Mouse (Mus musculus) hindbrain, embryonic 13.5 days (tissue): Measurements from ENCODE around the gene Khdrbs1. TPM values are rescaled to one million over a fixed set of nuclear protein-coding genes. Genes with fewer than 3 reads are reported as not detected.
"Not testable (repeated sequence)": the region's sequence is repeated elsewhere in the genome, so short reads cannot be mapped to it uniquely, and the experiment has no call there.

ENCODE experiments used
- ATAC-seq: fragments of 200-750 bp; cut with Nextera tagmentation; 2 replicates; pipeline ENCODE4 v1.8.0; 2017; ENCODE audit warnings: moderate TSS enrichment; ENCODE audit not compliant: low FRiP score
- H3K27ac ChIP-seq: fragments of 300-500 bp; sonication (generic); 2 replicates; pipeline ENCODE4 v1.5.1; 2015; ENCODE audit warnings: inconsistent platforms, mild to moderate bottlenecking, moderate library complexity
- H3K27me3 ChIP-seq: fragments of 300-500 bp; sonication (generic); 2 replicates; pipeline ENCODE4 v1.6.1; 2015; ENCODE audit warnings: mild to moderate bottlenecking, inconsistent platforms
- H3K36me3 ChIP-seq: fragments of 300-500 bp; sonication (generic); 2 replicates; pipeline ENCODE4 v1.6.1; 2015; ENCODE audit warnings: mild to moderate bottlenecking, inconsistent platforms
- H3K4me1 ChIP-seq: fragments of 300-500 bp; sonication (generic); replicated peaks from 2 replicates; pipeline ENCODE4 v1.6.1; 2015; ENCODE audit warnings: inconsistent platforms
- H3K4me2 ChIP-seq: fragments of 300-500 bp; sonication (generic); 2 replicates; pipeline ENCODE4 v1.6.1; 2015; ENCODE audit warnings: inconsistent platforms, mild to moderate bottlenecking, moderate library complexity
- H3K4me3 ChIP-seq: fragments of 300-500 bp; sonication (generic); 2 replicates; pipeline ENCODE4 v1.5.1; 2015; ENCODE audit warnings: mild to moderate bottlenecking, inconsistent platforms
- H3K9ac ChIP-seq: fragments of 300-500 bp; sonication (generic); 2 replicates; pipeline ENCODE4 v1.6.1; 2015; ENCODE audit warnings: mild to moderate bottlenecking, inconsistent platforms
- H3K9me3 ChIP-seq: fragments of 300-500 bp; sonication (generic); 2 replicates; pipeline ENCODE4 v1.6.1; 2016; ENCODE audit warnings: inconsistent platforms
- WGBS: fragments of 180-500 bp; shearing (Covaris S2); methylation state at CpG from one replicate; pipeline ENCODE4 v1.1.7; 2015; 5-methylcytosine and 5-hydroxymethylcytosine counted together
- polyA plus RNA-seq: library from polyadenylated mRNA; unstranded; fragments of >200 nt; fragmentation: Nextera tagmentation; extraction: Ambion mirVana; gene quantifications from 2 replicates; pipeline ENCODE4 v1.2.1, GENCODE M21; 2015

Khdrbs1 gene
- polyA plus RNA-seq, 1 experiment from 2014 or later: 157 TPM

DNA sequence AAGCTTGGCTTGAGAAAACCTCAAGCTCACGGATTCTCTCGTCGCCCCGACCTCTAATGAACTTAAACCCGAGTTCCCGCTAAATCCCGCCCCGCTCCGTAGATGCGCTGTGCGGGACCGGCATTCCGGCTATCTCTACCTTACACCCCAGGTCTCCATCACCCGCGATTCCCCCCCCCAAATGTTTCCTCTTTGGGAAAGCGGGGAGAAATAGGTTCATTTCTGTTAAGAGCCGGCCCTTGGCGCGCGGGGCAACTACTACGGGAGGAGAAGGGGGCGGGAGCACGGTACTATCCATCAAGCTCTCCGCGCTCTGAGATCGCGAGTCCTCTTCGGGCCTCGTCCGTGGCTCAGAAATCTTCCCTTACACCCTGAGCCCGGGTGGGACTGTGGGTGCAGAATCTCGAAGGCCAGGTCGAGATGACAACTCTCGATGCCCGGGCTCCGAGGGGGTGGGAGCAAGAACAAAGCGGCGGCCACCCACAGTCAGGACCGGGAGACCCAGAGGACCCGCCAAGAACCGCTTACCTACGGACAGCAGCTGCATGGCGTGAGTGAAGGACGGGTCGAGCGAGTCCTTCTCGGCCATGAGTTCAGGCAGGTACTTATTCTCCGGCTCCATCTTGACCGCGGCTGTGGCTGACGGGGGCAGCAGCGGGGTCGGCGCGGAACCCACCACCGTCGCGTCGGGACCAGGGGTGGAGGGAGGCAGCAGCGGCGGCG lies 691 bp downstream of the Khdrbs1 start:
- WGBS: under 1% methylated on average over 62 of the region's 62 CpGs
- Histone ChIP-seq H3K27ac (peak overlapping the region; percentile 100), H3K4me1 (peaks cover 39% of the 10 kb centered on the region)

DNA sequence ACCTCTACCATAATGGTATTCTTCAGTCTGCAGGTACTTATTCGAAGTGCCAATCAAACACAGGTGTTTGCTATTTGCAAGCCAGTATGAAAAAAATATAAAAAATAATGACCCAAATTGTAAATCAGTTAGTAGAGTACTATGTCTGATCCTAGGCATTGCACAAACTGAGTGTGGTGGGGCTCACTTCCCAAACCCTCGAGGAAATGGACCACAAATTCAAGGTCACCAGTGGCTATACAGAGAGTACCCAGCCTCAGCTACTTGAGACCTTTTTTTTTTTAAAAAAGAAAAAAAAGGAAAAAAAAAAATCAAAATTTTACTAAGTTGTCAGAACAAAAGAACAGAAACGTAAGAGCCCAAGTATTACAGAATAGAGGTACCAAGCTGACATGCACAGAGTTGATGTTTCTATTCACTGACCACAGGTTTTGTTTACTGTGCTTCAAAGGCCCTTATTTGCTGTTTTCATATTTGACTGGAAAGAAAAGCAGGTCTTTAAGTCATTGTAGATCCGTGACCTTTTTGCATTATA lies 2.9 kb downstream of the Khdrbs1 start:
- Histone ChIP-seq H3K4me1 (peaks cover 48% of the 10 kb centered on the region), H3K9ac (peak overlapping the region; percentile 49; the same call in 1 of the 2 replicates), H3K36me3 (no peaks in the 10 kb centered on the region), H3K4me2 (peak overlapping the region; percentile 72), H3K4me3 (peak overlapping the region; percentile 75), H3K27me3 (no peaks in the 10 kb centered on the region), H3K9me3 (no peaks in the 10 kb centered on the region), H3K27ac (no peak overlapping the region)
- 78% methylated on average over 4 of the region's 4 CpGs for WGBS
- no peak for ATAC-seq

More for the DNA sequence above, 691 bp downstream of the Khdrbs1 start:
- Histone ChIP-seq H3K4me3 (peak overlapping the region; percentile 75), H3K36me3 (no peaks in the 10 kb centered on the region), H3K27me3 (no peaks in the 10 kb centered on the region), H3K9ac (peak overlapping the region; percentile 97), H3K9me3 (no peaks in the 10 kb centered on the region), H3K4me2 (peak overlapping the region; percentile 72)
- ATAC-seq: no peak; the same call in 1 of the 2 replicates

DNA sequence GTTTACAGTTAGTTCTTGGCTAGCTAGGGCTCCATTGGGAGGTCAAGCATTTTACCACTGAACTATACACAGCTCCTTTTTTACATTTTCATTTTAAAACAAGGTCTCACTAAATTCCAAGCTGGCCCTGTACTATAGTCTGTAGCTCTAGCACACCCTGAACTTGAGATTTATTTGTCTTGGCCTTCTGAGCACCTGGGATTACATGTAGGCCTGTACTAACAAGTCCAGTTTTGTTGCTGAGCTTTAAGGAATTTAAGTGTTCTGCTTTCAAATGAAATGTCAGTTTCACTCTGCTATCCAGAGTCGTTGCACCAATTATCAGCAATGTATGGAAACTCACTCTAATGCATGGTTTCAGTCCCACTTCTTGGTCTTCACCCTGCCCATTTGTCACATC lies 5.9 kb downstream of the Khdrbs1 start:
- no peak for ATAC-seq
- Histone ChIP-seq H3K27me3 (no peaks in the 10 kb centered on the region), H3K36me3 (no peaks in the 10 kb centered on the region), H3K27ac (no peak overlapping the region), H3K4me2 (no peak overlapping the region), H3K9me3 (no peaks in the 10 kb centered on the region), H3K9ac (no peak overlapping the region), H3K4me3 (no peak overlapping the region), H3K4me1 (peaks cover 50% of the 10 kb centered on the region)
- 85% methylated on average over 1 of the region's 1 CpGs for WGBS

DNA sequence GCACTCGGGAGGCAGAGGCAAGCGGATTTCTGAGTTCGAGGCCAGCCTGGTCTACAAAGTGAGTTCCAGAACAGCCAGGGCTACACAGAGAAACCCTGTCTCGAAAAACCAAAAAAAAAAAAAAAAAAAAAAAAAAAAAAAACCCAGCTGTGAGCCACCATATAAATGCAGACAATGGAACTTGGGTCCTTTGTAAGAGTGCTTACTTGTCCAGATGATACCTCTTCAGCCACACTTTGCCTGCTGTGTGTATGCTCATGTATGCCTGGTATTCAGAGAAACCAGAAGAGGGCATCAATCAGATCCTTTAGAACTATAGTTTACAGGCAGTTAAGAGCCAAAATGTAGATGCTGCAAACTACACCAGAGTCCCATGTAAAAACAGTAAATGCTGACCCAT lies 6.6 kb downstream of the Khdrbs1 start:
- H3K27me3 ChIP-seq, H3K4me2 ChIP-seq, H3K9me3 ChIP-seq, H3K9ac ChIP-seq, H3K4me3 ChIP-seq, H3K27ac ChIP-seq, ATAC-seq, H3K36me3 ChIP-seq: not testable (repeated sequence)
- 93% methylated on average over 4 of the region's 4 CpGs for WGBS
- peaks cover 49% of the 10 kb centered on the region for H3K4me1 ChIP-seq

DNA sequence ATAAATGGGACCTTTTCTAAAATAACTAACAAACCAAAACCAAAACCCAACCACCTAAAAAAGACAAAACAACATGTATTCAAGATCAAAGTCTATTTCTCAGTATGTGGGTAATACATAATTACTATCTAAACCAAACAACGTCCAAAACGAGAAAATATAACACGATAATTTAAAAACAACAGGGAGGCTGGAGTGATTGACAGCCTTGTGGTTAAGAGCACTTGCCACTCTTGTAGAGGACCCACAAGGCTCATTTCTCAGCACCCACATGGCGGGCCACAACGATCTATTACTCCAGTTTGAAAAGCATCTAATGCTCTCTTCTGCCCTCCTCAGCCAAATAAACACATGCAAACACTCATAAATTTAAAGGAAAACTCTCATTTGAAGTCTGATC lies 10.7 kb downstream of the Khdrbs1 start:
- H3K4me2 ChIP-seq: no peak overlapping the region
- no peak overlapping the region for H3K9ac ChIP-seq
- no peak overlapping the region for H3K27ac ChIP-seq
- ATAC-seq: no peak
- peaks cover 24% of the 10 kb centered on the region for H3K36me3 ChIP-seq
- no peaks in the 10 kb centered on the region for H3K9me3 ChIP-seq
- no peak overlapping the region for H3K4me3 ChIP-seq
- no peaks in the 10 kb centered on the region for H3K27me3 ChIP-seq
- 86% methylated on average over 5 of the region's 5 CpGs for WGBS
- H3K4me1 ChIP-seq: peaks cover 20% of the 10 kb centered on the region

DNA sequence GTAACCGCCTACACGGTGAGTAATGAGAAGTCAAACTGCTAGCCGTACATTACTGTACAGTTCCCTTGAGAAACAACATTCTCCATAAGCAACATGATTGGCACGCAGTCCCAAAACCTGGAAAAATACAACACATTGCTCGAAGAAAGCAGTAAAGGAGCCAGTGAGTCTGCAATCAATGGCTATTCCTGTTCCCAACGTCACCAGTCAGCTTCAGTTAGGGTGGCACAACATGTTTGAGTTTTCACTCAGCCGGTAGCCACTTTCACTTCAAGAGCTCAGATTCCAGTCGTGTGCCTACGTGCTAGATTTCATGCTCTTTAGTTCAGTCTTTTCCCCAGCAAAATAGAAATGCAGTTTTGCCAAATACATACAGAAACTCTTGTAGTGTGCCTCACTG lies 25.8 kb downstream of the Khdrbs1 start:
- peak overlapping the region; percentile 13; the same call in 1 of the 2 replicates for H3K27ac ChIP-seq
- H3K4me1 ChIP-seq: no peaks in the 10 kb centered on the region
- no peak overlapping the region for H3K4me3 ChIP-seq
- H3K9me3 ChIP-seq: no peaks in the 10 kb centered on the region
- 91% methylated on average over 9 of the region's 9 CpGs for WGBS
- peaks cover 83% of the 10 kb centered on the region for H3K36me3 ChIP-seq
- no peak for ATAC-seq
- no peak overlapping the region for H3K9ac ChIP-seq
- no peak overlapping the region for H3K4me2 ChIP-seq
- no peaks in the 10 kb centered on the region for H3K27me3 ChIP-seq

DNA sequence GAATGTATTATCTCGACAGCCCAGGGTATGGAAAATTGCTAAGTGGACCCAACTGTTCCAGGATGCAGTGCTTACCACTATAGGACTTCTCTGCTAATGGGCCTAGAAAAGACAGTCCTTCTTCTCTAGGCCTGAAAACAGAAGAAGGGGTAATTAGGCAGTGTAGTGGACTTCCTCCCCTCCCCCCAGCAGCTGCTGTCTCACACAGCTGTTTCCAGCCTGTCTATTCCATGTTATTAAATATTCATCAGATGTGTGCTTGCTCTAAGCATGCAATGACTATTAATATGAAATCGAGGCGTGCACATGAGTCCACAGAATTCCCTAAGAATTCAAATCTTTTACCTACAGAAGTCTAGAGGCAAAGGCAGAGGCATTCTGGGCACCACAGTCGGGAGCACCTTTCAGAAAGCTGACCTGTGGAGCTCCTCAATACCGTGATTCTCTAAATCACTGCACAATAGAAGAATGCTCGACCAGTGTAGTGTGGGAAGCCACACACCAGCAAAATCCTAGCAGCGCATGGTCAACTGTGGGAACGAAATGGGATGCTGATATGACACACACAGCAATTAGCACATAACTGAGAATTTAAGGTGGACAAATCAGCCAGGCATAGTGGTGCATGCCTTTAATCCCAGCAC lies 32.5 kb downstream of the Khdrbs1 start:
- H3K4me3 ChIP-seq: no peak overlapping the region
- 49% methylated on average over 8 of the region's 8 CpGs for WGBS
- H3K9ac ChIP-seq: 0 out of 2 replicates have a peak overlapping the region, but pooled peaks have one; percentile 15
- no peak overlapping the region for H3K4me2 ChIP-seq
- ATAC-seq: peak; percentile 72
- H3K36me3 ChIP-seq: peaks cover 88% of the 10 kb centered on the region
- no peaks in the 10 kb centered on the region for H3K27me3 ChIP-seq
- H3K9me3 ChIP-seq: no peaks in the 10 kb centered on the region
- peaks cover 26% of the 10 kb centered on the region for H3K4me1 ChIP-seq
- H3K27ac ChIP-seq: peak overlapping the region; percentile 88

DNA sequence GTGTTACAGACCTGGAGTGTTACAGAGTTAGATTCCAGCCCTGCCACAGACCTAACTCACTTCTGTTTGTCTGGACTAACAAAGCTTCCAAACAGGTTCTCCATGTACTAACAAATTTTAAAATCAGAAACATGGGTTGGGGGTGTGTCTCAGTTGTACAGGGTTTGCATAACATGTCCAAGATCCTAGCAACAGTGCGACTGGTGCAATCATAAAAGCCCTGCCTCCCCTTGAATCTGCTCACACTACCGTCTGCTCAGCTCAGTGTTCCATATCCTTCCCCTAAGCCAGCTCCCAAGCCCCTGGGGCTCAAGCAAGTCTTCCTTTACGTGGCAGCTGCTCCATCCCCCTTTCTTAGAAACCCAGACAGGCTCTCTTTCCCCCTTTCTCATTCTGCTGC lies 35.4 kb downstream of the Khdrbs1 start:
- Histone ChIP-seq H3K9me3 (no peaks in the 10 kb centered on the region), H3K27ac (peak overlapping the region; percentile 65), H3K9ac (no peak overlapping the region), H3K36me3 (peaks cover 85% of the 10 kb centered on the region), H3K4me3 (no peak overlapping the region), H3K27me3 (no peaks in the 10 kb centered on the region), H3K4me2 (no peak overlapping the region), H3K4me1 (peaks cover 45% of the 10 kb centered on the region)
- no peak for ATAC-seq
- 35% methylated on average over 3 of the region's 3 CpGs for WGBS

DNA sequence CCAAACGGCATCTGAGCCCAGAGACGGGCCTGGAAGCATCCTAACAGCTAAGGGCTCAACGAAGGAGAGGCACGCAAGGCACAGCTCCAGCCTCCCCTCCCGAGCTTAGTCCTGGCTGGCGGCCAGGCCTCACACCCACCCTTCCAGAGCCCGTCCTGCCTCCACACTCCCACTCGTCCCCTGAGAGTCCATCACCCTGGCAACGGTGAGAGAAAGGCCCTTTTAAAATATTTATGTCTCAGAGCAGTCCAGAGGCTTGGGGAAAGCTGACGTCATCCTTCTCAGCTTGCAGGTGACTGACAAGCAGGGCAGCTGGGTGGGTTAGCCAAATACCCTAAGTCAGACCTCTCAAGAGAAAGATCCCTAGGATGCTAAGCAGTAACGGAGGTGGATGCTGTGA lies 39.6 kb downstream of the Khdrbs1 start:
- peak overlapping the region; percentile 81 for H3K27ac ChIP-seq
- WGBS: 8% methylated on average over 11 of the region's 11 CpGs
- H3K9ac ChIP-seq: peak overlapping the region; percentile 19
- peak; percentile 75 for ATAC-seq
- H3K4me3 ChIP-seq: no peak overlapping the region
- H3K4me2 ChIP-seq: peak overlapping the region; percentile 25
- H3K36me3 ChIP-seq: peaks cover 44% of the 10 kb centered on the region
- no peaks in the 10 kb centered on the region for H3K9me3 ChIP-seq
- peaks cover 36% of the 10 kb centered on the region for H3K4me1 ChIP-seq
- H3K27me3 ChIP-seq: no peaks in the 10 kb centered on the region

DNA sequence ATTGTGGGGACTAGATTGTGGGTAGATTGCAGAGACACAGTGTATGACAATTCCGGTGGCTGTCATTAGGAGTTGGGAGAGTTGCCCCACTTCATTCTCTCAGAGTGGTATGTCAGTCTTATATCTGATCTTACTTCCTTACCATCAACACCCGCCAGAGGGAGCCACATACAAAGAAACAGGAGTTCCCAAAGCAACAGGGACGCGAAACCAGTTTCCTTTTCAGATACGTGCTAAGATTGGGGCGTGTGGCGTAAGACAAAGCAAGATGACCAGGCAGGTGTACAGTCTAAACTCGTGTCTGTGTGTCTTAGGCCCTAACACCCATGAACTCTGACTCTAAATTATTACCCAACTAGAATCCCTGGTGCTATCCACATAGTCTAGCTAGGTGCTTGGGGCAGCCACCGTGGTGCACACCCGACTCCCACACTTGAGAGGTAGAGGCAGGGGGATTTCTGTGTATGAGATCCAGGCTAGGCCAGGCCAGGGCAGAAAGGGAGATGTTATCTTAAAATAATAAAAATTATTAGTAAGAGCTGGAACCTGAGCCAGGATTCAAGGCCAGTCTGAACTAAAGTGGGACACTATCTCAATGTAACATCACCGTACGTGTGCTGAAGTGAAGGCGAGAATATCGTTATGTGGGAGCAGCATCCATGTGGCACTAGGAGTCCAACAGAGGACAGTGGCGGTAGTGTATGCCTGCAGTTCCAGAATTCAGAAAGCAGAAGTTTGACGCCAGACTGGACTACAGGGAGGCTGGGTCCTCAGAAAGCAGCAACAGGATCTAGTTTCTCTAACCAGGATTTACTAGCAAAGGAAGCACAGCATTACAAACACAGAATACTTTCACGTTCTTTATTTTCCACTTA lies 40.4 kb downstream of the Khdrbs1 start:
- H3K4me3 ChIP-seq: no peak overlapping the region
- no peaks in the 10 kb centered on the region for H3K27me3 ChIP-seq
- peak overlapping the region; percentile 81 for H3K27ac ChIP-seq
- peaks cover 40% of the 10 kb centered on the region for H3K4me1 ChIP-seq
- peak overlapping the region; percentile 19 for H3K9ac ChIP-seq
- no peaks in the 10 kb centered on the region for H3K9me3 ChIP-seq
- H3K36me3 ChIP-seq: peaks cover 43% of the 10 kb centered on the region
- peak overlapping the region; percentile 25 for H3K4me2 ChIP-seq
- WGBS: 48% methylated on average over 17 of the region's 17 CpGs
- ATAC-seq: peak; percentile 33; the same call in 1 of the 2 replicates

DNA sequence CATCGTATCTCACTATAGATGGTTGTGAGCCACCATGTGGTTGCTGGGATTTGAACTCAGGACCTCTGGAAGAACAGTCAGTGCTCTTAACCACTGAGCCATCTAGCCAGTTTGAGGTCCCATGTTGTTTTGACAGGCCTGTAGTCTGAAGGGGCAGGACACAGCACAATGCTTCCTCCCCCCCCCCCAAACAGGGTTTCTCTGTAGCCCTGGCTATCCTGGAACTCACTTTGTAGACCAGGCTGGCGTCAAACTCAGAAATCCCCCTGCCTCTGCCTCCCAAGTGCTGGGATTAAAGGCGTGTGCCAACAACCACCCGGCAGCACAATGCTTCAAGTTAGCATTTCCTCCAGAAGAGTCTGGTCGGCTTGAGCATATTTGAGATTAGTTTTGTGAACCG lies 41.4 kb downstream of the Khdrbs1 start:
- H3K4me3 ChIP-seq, H3K4me2 ChIP-seq, H3K27me3 ChIP-seq, ATAC-seq, H3K9me3 ChIP-seq, H3K9ac ChIP-seq: not testable (repeated sequence)
- 94% methylated on average over 6 of the region's 6 CpGs for WGBS
- peaks cover 32% of the 10 kb centered on the region for H3K36me3 ChIP-seq
- 0 out of 2 replicates have a peak overlapping the region, but pooled peaks have one; percentile 81 for H3K27ac ChIP-seq
- H3K4me1 ChIP-seq: peaks cover 39% of the 10 kb centered on the region

DNA sequence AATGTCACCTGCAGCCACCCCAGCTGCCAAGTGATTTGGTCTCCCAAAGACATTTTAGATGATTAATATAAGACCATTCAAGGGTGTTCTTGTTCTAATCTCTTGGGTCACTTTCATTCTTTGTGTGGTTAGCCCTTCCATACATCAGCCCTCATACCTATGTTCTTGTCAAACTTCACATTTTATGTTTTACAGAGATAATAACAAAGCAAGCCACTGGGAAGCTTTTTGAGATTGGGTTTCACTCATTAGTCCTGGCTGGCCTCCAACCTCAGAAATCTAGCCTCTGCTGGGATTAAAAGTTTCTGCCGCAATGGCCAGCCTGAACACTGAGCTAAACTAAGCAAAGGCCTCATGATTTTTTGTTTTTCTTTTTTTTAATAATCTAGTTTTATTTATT lies 41.9 kb downstream of the Khdrbs1 start:
- no peak overlapping the region for H3K4me3 ChIP-seq
- no peak overlapping the region for H3K9ac ChIP-seq
- ATAC-seq: no peak
- peaks cover 43% of the 10 kb centered on the region for H3K4me1 ChIP-seq
- peaks cover 27% of the 10 kb centered on the region for H3K36me3 ChIP-seq
- WGBS: 89% methylated on average over 1 of the region's 1 CpGs
- no peaks in the 10 kb centered on the region for H3K9me3 ChIP-seq
- no peaks in the 10 kb centered on the region for H3K27me3 ChIP-seq
- no peak overlapping the region for H3K4me2 ChIP-seq
- 0 out of 2 replicates have a peak overlapping the region, but pooled peaks have one; percentile 55 for H3K27ac ChIP-seq
